Mouse (Mus musculus) embryonic facial prominence, embryonic 13.5 days (tissue): ENCODE results near the gene Gm20852. TPM values are rescaled to one million over a fixed set of nuclear protein-coding genes. Genes with fewer than 3 reads are reported as not detected.
"Not testable (repeated sequence)": the region's sequence is repeated elsewhere in the genome, so short reads cannot be mapped to it uniquely, and the experiment has no call there.

ENCODE experiments used
- ATAC-seq: fragments of 200-750 bp; cut with Nextera tagmentation; 2 replicates; pipeline ENCODE4 v1.8.0; 2017; ENCODE audit warnings: low read depth; ENCODE audit not compliant: insufficient number of reproducible peaks, insufficient read depth, low FRiP score, low TSS enrichment
- H3K27ac ChIP-seq: fragments of 300-500 bp; sonication (generic); 2 replicates; pipeline ENCODE4 v1.5.1; 2015; ENCODE audit warnings: moderate library complexity, mild to moderate bottlenecking, inconsistent platforms
- H3K27me3 ChIP-seq: fragments of 300-500 bp; sonication (generic); 2 replicates; pipeline ENCODE4 v1.6.1; 2015; ENCODE audit warnings: mild to moderate bottlenecking, inconsistent platforms
- H3K36me3 ChIP-seq: fragments of 300-500 bp; sonication (generic); 2 replicates; pipeline ENCODE4 v1.6.1; 2015; ENCODE audit warnings: mild to moderate bottlenecking, inconsistent platforms
- H3K4me1 ChIP-seq: fragments of 300-500 bp; sonication (generic); 2 replicates; pipeline ENCODE4 v1.6.1; 2015; ENCODE audit warnings: inconsistent platforms
- H3K4me2 ChIP-seq: fragments of 300-500 bp; sonication (generic); 2 replicates; pipeline ENCODE4 v1.6.1; 2015; ENCODE audit warnings: moderate library complexity, mild to moderate bottlenecking, inconsistent platforms
- H3K4me3 ChIP-seq: fragments of 300-500 bp; sonication (generic); 2 replicates; pipeline ENCODE4 v1.5.1; 2015; ENCODE audit warnings: mild to moderate bottlenecking, inconsistent platforms
- H3K9ac ChIP-seq: fragments of 300-500 bp; sonication (generic); 2 replicates; pipeline ENCODE4 v1.6.1; 2015; ENCODE audit warnings: mild to moderate bottlenecking, inconsistent platforms
- H3K9me3 ChIP-seq: fragments of 300-500 bp; sonication (generic); 2 replicates; pipeline ENCODE4 v1.6.1; 2016; ENCODE audit warnings: inconsistent platforms
- WGBS: fragments of 180-500 bp; shearing (Covaris S2); methylation state at CpG from one replicate; pipeline ENCODE4 v1.1.7; 2015; ENCODE audit warnings: mixed read lengths; 5-methylcytosine and 5-hydroxymethylcytosine counted together
- polyA plus RNA-seq: library from polyadenylated mRNA; unstranded; fragments of >200 nt; fragmentation: Nextera tagmentation; extraction: Ambion mirVana; gene quantifications from 2 replicates; pipeline ENCODE4 v1.2.1, GENCODE M21; 2015

The Gm20852 gene
- not detected in 2 replicates for polyA plus RNA-seq

DNA sequence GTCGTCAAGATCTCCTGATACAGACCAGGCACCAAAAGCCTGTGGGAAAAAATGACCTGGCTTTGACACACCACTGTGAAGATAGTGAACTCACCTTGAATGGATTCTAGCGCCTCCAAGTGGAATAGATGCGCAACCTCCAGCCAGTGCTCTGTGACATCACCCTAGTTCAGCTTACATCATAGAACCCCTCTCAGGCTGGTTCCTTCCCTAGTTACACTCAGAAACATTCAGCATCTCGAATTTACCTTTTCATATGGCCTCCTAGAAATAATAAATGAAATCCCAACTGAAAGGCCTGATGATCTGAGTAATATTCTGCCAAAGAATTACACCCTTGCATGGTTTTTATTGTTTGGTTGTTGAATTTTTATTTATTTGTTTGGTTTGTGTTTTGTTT lies at the start of gene Gm20852:
Gene Gm20852, minus strand, starts transcription at position 101 of the 400 bp plus-strand sequence.
- not testable (repeated sequence) for H3K4me2 ChIP-seq, H3K9ac ChIP-seq, H3K27ac ChIP-seq, H3K9me3 ChIP-seq, H3K4me1 ChIP-seq, H3K4me3 ChIP-seq, H3K36me3 ChIP-seq, ATAC-seq, H3K27me3 ChIP-seq
- WGBS = no CpG with 5 or more reads among the region's 4 CpGs
